Mouse (Mus musculus) cortical plate, adult 2 months (tissue): ENCODE data around the gene Lgr4.

Experiments used
- CTCF ChIP-seq: fragments of 200-500 bp; IDR thresholded peaks from 2 replicates; pipeline ENCODE4 v1.5.1; 2011; ENCODE audit warnings: mild to moderate bottlenecking, control low read depth, low read length; ENCODE audit not compliant: insufficient read depth; ENCODE audit errors: extremely low read depth
- POLR2A ChIP-seq: fragments of 200-500 bp; IDR thresholded peaks from 2 replicates; pipeline ENCODE4 v1.6.1; 2011; ENCODE audit warnings: mild to moderate bottlenecking, low read length, control low read depth; ENCODE audit not compliant: insufficient read depth; ENCODE audit errors: extremely low read depth

GRCm38 (mm10) chr2:109991754-109992153 is 74.3 kb downstream of the Lgr4 start:
- TF ChIP-seq CTCF = no peak
- TF ChIP-seq POLR2A = no peak
